Mouse (Mus musculus): ENCODE data around the gene Wdr77.

- TF ChIP-seq POLR2A (IDR thresholded peaks at IDR 0.05; ENCODE audit: insufficient read depth, low read depth, low read length) (no peak), CTCF (IDR thresholded peaks at IDR 0.05; ENCODE audit: insufficient read depth, low read depth, low read length) (no peak)
Measured at GRCm38 (mm10) chr3:105931095-105931494, 28.1 kb upstream of the Wdr77 start.
